Mouse (Mus musculus) gastrocnemius, postnatal 10 days (tissue): ENCODE measurements around the gene Ptk7. TPM values are rescaled to one million over a fixed set of nuclear protein-coding genes. Genes with fewer than 3 reads are reported as not detected.
"Not testable (repeated sequence)": the region's sequence is repeated elsewhere in the genome, so short reads cannot be mapped to it uniquely, and the experiment has no call there.

Experiments
- DNase-seq: peaks from one replicate; pipeline ENCODE4 v3.0.0; 2021; ENCODE audit warnings: mixed read lengths
- total RNA-seq, 2 experiments: library from RNA; stranded (reverse); gene quantifications; 2 replicates each; pipeline ENCODE4 v1.2.3; 2021

Gene Ptk7
- total RNA-seq, 2 experiments from 2014 or later = 12.6 to 19.3 TPM

DNA sequence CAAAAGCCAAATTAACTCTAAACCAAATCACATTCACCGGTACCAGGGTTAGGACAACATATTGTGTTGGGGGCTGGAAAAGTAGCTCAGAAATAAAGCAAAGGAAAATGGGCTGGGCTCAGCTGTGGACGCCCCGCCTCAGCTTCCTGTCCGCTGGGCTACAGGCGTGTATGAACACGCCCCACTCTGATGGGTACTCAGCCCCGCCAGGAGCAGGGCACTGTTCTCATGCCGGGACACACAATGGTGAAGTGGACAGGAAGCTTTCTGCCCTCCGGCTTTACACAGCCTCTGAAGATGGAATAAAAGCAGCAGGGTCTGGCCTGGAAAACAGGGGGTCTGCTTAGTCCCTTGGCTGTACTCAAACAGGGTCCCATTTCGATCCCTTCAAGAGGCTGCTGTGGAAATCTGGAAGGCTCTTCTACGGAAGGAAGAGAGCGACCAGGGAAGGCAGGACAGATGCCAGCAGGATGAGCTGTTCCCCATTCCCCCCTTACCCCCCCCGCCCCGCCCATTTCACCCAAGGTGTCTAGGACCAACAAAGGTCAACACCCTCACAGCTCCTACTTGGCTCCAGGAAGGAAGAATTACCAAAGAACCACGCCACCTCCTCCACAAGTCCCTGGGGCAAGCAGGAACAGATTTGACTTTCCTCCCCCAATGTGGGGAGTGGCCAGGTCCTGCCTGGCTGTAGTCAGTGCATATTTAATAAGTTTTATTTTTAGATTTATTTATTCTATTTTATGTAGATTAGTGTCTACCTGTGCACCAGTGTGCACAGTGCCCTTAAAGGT, 19.4 kb downstream of the Ptk7 start:
- DNase-seq = no peak

DNA sequence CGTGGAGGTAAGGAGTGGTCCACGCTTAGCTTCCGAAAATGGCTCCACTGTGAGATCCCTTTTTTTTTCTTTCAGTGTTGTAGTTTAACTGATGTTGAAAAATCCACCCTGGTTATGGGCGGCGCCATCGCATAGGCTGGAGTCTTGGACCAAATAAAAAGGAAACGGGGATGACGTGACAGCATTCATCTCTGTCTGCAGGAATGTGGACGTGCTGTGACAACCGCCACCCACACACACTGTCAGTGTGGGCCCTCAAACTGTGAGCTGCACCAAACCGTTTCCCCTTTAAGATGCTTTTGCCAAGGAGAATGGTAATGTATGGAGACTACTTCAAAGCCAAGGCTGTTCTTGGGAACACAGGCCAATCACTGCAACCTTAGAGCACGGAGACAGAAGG, 23.3 kb downstream of the Ptk7 start:
- no peak for DNase-seq

DNA sequence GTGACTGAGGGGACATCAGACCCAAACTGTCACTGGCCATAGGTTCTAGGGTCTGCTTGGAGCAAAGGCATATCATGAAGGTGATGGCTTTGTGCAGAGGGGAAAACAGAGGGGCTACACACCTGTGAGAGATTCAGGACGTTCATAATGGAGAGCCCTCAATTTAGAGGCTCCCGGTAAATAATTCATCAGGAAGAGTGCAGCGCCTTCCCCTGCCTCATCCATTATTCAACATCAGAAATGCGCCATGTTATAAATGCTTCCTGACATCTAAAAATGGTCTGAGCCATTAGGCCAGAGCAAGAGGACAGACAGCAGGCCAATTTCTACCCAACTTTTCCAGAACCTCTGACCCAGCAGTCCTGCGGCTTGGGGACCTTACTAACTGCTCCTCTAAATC, 24.2 kb downstream of the Ptk7 start:
- DNase-seq = no peak

DNA sequence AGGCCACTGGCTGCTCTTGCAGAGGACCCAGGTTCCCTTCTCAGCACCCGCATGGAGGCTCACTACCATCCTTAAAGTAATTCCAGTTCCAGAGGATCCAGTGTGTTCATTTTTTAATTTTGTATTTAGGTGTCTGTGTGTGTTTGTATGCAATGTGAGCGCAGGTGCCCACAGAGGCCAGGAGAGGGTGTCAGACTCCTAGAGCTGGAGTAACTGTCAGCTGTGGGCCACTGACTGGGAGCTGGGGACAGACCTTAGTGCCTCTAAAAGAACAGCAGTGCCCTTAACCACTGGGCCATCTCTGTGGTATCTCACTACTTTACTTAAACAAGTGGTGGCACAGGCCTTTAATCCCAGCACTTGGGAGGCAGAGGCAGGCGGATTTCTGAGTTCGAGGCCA, 26.1 kb downstream of the Ptk7 start:
- no peak for DNase-seq

DNA sequence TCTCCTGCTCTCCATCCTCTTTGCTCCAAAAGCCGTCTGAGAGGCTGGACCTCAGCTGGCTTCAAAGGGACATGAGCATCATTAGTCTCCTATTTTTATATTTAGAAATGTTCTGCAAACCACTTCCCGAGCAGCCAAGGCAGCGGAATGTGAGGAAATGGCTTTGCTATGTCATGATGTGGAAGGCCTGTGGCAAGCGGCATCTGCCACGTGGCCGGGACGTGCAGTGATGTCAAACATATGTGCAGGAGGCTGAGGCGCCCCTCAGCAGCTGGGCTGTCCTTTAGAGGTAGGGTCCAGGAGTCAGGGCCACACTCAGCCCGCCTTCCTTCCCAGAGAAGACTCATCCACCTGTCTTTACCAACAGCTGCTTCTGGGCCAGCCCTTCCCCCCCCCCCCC, 27.1 kb downstream of the Ptk7 start:
- no peak for DNase-seq

DNA sequence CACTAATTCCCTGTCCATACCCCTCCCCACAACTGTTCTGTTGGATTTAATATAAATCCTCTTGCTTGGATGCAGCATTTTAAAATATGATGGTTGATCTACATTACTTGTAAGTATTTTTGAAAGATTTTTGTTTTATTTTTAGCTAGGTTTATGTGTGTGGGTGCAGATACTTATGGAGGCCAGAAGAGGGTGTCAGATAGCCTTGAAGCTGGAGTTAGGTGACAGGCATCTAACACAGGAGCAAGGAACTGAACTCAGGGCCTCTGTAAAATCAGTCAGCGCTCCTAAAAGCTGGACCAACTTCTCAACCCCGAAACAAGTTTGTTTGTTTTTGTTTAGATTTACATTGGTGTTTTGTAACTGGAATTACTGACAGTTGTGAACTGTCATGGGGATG, 28.7 kb downstream of the Ptk7 start:
- no peak for DNase-seq

DNA sequence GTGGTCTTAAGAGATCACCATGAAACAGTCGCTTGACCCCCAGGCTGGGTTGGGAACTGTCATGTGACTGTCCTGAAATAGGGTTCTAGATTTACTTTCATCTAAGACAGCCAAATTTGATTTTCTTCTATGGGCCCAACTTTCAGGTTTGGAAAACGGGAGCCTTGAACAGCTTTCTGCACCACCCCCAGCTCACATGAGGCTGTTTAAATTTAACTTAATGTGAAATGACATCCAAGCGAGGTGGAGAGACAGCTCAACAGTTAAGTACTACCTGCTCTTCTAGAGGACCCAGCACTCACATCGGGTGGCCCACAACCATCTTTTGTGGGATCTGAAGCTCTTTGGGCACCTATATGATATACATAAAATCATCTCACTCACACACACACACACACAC, 30.3 kb downstream of the Ptk7 start:
- DNase-seq = no peak

DNA sequence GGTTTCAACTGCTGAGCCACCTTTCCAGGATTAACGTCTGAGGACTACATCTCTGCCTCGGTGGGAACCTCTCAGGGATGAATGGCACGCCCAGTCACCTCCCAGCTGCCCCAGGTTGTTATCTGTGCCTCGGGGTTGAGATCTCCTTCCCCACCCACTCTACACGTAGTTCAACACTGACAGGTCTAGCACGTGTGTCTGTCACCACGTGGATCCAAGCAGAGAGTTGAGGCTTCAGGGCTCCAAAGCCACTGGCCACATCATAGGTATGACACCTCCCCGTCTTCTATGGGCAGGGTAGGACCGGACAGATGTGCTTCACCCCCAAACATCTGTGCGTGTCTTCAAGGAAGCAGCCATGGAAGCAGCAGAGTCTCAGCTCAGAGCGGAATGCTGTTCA, 31.3 kb downstream of the Ptk7 start:
- DNase-seq = no peak

DNA sequence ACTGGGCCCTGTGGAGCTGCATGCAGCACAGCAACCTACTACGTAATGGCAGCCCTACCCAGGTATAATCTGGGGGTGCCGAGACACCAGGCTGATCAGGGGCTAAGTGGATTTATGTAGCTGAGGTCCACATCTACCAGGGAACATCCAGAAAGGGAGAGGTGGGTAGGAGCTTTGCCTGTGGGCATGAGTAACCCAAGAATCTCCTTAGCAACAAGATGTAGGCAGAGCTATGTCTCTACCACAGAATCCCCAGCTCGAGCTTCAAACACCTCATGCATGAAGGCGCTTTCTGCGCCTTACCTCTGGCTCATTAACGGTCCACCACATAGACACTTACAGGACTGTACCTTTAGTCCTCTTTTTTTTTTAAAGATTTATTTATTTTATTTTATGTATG, 34.0 kb downstream of the Ptk7 start:
- DNase-seq = no peak

DNA sequence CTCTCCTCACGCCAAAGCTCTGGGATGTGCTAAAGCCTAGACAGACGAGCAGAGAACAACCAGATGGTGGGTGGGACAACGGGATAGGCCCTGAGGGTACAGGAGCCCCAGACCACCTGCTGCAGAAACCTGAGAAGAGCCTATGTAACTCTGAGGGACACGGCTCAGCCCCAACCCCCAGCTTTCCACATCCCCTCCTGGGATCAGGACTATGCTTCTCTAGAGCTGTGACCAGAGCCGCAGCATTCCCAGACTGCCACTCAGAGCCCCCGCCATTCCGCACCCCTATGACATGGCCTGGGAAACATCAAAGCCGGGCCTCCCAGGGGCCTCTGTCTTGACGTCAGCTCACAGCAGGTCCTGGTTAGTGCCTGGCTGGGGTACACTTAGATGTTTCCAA, 34.7 kb downstream of the Ptk7 start:
- no peak for DNase-seq

DNA sequence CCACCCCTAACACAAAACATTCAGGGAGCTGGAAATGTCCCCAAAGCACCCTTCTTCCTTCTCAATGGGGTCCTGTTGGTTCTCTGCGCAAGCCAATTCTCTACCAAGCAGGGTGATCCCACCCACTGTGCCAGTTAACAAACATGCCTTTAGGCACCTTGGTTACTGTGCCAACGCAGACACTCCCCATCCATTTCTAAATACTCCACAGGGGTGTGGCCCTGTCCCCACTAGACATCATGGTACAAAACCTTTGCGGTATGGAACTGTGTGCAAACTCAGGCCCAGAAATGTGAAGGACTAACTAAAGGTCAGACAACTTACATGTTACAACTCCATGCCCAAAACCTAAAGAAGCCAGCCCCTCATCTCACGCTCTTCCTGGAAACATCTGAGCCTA, 36.2 kb downstream of the Ptk7 start:
- no peak for DNase-seq

DNA sequence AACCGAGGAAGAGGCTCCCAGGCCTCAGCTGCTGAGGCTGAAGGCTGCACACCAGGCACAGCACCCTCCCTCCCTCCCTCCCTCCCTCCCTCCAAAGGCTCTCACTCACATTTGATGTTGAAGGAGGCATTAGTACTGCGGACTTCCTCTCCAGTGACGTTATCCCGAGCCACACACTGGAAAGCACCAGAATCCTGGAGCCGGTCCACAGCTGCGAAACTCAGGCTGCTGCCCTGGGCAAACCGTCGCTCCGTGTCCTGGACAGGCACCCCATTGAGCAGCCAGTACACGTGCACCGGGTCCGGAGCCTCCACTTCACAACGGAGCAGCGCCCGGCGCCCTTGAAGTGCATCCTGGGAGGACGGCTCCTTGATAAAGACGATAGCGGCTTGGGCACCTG, 37.9 kb downstream of the Ptk7 start:
- DNase-seq = no peak

DNA sequence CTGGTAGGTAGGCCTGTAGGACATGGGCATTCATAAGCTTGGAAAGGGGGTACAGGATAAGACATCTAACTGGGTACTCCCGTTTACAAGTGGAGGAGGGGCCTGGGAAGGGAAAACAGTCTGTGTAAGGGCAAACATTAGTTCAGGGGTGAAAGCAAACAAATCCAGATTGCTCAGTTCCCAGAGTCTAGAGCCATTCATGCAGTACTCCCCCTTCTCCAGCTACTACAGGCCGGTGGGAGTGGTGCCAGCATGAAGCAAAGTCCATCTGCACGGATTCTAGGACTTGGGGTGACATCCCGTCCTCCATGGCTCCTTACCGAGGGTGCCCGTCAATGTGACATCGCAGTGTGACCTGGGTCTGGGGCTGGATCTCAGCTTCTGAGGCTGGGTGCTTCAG, 38.9 kb downstream of the Ptk7 start:
- DNase-seq = no peak

DNA sequence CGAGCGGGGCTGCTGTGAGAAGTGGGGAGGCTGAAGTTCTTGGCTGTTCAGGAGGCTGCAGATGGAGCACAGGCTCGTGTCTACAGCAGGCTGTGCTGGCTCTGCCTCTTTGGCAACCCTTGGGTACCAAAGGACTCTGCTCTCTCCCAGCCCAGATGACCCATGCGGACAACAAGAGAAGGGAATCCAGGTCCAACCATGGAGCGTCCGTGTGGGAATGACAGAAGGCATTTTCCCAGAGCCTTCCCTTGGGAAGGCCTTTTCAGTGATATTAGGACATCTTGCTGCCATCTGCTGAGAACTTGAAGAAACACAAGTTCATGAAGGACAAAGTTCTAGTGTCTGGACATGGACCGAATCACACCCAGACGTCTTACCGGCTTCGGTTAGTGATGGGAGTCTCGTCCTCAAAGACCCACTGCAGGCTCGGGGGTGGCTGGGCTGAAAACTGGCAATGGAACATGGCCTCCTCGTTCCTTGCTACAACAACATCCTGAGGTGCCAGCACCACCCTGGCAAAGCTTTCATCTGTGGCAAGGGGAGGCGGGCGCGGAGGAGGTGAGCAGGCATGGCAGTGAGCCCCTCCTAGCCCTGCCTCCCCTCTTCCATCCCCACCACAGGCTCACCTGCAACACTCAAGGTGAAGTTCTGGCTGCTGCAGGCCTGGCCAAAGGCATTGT, 39.5 kb downstream of the Ptk7 start:
- no peak for DNase-seq

DNA sequence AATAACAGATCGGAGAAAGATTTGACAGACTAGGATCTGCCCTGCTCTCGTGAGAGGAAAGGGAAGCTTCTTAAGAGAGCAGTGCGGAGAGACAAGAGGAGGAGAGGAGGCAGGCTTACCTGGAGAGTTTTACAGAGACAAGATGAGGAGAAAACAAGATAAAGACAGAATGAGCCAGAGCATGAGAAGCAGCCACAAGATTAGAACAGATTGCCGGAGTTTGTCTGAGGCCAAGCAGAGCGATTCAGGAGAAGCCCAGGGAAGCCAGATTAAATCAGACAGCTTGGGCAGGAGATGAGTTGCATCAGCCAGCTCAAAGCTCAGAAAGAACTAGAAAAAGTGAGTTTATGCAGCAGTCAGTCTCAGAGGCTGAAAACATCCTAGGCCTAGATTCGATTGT, 40.4 kb downstream of the Ptk7 start:
- no peak for DNase-seq

DNA sequence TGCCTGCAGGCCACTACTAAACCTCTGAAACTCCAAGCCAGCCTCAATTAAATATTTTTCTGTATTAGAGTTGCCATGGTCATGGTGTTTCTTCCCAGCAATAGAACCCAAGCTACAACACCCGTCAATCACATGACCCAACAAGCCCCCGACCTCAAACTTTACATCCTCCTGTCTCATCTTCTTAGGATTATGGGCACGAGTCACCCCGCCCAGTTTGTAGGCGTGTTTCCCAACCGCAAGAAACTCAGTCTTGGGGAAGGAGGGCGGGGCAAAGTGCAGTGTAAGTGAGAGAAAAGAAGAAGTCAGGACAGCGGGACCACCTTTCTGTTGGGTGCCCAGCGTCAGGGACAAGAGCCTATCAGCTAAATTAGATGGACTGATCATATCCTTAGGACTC, 41.1 kb downstream of the Ptk7 start:
- DNase-seq = no peak

DNA sequence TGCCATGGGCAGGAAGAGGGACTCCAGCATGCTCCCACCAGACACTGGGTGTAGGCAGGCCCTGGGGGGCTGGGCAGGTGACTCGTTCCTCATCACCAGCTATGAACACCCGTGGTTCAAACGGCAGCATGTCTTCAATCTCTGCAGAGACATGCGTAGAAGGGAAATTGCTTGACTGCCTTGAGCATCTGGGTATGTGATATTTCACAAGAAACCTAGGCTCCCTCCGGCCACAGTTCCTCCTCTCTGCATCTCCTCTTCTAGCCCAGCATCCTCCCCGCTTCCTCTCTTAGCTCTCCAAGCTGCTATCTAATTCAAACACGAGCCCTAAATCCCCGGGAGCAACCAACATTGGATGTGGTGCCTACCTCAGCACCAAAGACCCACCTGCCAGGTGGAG, 43.0 kb downstream of the Ptk7 start:
- no peak for DNase-seq

DNA sequence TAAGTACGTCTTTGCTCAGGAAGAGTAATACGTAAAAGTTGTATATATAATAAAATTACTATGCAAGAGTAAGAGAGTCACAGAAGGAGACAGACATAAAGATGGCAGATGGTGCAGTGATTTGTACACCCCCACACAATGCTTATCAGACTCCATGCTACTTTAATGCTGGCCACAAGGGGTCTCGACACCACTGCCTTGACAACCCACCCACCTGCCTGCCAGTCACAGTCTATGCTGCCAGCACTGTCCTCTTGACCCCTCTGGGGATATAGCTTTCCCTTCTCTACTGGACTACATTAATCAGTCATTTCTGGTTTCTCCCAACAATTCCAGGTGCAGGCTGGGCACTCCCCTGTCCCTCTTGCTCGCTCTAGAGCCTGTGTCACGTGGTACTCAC, 50.7 kb downstream of the Ptk7 start:
- DNase-seq = no peak

DNA sequence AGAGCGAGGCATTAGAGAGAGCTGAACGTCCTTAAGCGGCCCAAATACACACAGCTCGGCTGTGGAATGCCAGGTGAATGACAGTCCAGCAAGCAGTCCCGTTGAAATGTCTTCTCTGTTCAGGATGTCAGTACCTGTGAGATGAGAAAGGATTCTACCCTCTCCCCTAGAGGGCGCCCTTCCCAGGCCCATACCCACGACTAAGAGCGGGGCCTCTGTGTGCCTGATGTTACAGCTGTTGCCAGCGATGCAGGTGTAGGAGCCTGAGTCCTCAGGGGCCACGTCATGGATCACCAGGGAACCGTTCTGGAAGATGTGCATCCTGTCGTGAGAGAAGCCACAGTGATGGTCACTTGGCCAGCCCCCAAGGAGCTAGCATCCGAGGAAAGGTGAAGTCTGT, 53.2 kb downstream of the Ptk7 start:
- DNase-seq = no peak

DNA sequence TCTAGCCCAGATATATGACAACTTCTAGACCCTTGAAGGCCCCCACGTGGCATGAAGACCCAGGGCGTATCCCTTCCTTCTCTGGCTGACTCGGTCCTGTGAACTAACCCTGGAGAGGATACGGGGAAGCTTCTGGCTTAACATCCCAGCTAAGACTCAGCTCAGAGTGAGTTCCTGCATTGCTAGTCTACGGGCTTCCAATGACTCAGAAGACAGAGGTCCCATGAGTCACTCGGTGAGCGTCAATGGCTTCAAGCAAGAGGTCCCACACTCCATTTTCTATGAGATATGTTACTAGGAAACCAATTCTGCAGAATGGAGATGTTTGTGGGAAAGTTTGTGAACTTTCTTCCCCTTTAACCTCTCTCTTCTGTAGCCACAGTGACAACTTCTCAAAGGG, 54.8 kb downstream of the Ptk7 start:
- no peak for DNase-seq

DNA sequence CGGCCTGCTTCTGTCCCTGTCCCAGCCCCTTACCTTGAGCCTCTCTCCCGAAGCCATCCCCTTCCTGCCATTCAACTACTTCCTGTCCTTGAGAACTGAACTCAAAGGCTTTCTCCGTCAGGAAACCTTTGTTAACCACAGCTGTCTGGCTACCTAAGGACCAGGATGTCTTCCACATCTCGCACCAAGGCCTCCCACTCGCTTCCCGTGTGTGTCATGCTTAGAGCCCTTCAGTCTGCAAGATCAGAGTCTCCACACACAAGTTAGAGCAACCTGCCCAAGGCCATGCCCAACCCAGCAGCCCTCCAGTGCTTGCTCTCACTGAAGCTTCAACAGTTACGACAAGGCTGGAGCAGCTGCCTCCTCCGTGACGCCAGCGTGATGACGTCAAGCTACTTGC, 58.3 kb downstream of the Ptk7 start:
- no peak for DNase-seq

DNA sequence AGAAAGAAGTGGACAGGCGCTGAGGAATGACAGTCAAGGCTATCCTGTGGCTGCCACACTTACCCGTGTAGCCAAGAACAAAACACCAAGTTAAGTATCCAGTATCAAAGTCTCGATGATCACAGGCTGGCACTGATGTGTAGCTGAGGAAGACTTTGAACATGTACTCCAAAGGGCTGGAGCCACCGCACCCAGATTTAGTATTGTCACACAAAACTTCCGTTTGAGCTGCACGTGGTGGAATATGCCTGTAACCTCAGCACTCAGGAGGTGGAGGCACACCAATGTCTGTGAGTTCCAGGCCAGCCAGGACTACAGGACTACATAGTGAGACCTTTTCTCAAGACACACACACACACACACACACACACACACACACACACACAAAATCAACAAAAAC, 70.2 kb downstream of the Ptk7 start:
- DNase-seq = no peak

DNA sequence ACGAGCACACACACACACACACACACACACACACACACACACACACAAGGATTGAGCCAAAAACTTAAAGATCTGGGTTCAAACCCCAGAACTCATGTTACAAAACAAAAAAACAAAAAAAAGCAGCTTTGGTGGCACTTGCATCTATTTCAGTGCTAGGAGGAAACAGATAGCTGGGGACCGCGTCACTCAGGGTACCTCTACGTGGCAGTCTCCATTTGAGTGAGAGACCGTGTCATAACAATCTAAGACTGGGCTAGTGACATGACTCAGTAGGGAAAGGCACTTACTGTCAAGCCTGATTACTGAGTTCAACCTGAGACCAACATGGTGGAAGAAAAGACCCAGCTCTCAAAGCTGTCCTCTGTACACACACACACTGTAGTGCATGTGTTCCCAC, 71.2 kb downstream of the Ptk7 start:
- DNase-seq = no peak

DNA sequence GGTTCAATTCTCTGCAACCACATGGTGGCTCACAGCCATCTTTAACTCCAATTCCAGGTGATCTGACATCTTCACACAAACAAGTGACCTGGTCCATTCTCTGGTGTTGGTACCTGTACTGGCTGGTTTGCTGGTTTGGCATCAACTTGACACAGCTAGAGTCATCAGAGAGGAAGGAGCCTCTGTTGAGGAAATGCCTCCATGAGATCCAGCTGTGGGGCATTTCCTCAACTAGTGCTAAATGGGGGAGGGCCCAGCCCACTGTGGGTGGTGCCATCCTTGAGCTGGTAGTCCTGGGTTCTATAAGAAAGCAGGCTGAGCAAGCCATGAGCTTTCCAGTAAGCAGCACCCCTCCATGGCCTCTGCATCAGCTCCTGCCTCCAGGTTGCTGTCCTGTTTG, 72.0 kb downstream of the Ptk7 start:
- not testable (repeated sequence) for DNase-seq
